Mouse (Mus musculus): ENCODE results near the gene Stt3b.

GRCm38 (mm10) chr9:115259866-115260265, 50.4 kb downstream of the Stt3b start:
- TF ChIP-seq POLR2A (IDR thresholded peaks at IDR 0.05; ENCODE audit: control insufficient read depth, extremely low read depth, insufficient read depth, low read length, poor library complexity) (no peak), CTCF (IDR thresholded peaks at IDR 0.05; ENCODE audit: borderline replicate concordance, control insufficient read depth, extremely low read depth, insufficient read depth, low read length, poor library complexity) (no peak)

All from thymus, adult 2 months (tissue).